Mouse (Mus musculus): Measurements from ENCODE around the gene Prps2.
"Not testable (repeated sequence)": the region's sequence is repeated elsewhere in the genome, so short reads cannot be mapped to it uniquely, and the experiment has no call there.

Gene Prps2

DNA sequence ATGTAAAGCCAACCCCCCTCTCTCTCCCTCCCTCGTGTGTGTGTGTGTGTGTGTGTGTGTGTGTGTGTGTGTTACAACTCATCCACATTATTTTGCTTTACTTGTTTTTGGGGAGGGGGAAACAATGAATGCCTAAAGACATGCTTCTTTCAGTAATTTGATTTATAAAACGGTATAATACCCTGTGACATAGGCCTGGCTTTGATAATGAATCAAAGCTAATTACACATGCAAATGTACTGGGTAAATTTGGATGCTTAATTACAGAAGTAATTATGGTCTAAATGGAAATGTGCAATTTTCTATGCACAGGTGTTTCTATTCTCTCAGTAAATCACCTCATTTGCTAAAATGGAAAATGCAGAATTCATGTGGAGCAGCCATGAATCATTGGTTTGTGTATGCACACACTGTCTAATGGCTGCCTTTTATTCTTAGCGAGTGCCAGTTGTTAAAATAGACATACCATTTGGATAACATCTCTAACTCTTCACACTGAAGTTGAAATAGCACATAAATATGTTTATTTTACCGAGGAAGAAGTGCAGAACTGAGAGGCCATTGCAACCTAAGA, 61.2 kb downstream of the Prps2 start:
- DNase-seq, result no peak

DNA sequence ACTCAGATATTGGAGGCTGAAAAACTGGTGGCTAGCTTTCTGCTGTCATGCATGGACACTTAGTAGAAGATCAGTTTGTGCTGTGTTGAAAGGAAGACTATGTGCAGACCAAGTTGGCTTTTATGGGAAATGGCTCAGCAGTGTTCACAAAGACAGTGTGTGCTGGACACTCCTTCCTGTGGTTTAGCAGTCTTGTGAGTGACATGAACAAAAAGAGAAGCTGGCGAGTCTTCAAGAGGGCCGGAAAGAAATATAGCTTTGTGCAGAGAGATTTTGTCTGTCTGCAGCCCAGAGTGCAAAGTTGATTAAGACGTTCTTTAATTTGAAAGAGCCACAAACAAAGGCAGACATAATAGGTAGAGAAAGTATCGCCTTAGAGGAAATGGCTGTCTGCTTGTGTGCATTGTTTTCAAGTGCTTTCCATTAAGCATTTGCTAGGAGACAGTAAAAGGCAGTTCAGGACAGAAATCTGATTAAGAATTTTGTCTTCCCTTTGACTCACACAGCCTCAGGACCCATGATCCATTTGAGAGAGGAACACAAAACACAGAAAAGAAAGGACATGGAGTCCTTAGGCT, 63.6 kb downstream of the Prps2 start:
- no peak for DNase-seq

DNA sequence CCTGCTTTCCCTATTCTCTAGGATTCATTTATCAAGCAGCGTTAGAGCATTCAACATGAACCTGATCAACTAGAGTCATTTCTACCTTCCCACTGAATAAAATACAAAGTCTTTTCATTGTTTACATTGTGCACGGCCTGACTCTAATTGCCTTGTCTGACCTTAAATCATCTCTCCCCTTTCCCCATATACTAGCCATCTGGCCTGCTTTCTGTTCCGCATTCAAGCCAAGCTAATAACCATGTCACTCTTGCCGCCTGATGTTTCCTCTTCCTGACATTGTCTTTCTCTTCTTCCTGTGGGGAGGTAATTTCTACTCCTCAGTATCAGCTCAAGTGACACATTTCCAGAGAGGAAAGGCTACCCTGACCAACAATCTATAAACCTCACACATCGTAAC, 66.8 kb downstream of the Prps2 start:
- no peak for DNase-seq

DNA sequence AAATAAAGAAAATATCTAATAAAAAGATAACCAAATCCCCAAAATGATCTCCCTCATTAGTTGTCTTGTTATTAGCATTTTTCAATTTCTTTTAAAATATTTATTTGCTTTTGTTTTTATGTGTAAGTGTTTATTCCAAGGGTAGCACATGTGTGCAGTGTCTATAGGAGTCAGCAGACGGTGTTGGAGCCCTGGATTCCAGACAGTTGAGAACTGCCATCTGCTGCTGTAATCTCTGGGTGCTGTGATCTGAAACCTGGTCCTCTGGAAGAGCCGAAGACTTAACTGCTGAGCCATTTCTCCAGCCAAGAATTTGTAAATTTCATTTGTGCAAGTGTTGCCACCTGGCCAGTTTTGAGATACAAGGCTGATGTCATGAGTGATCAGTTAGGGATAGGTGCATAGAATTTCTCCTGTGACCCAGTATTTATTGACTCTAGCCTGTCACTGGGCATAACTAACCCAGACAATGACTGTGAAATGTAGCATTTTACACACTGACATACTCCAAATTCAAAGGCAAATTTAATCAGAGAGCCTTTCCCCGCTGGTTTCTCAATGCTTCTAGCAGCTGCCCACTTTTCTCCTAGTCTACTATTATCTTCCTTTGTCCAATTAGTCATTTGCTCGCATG, 67.3 kb downstream of the Prps2 start:
- DNase-seq, result no peak

DNA sequence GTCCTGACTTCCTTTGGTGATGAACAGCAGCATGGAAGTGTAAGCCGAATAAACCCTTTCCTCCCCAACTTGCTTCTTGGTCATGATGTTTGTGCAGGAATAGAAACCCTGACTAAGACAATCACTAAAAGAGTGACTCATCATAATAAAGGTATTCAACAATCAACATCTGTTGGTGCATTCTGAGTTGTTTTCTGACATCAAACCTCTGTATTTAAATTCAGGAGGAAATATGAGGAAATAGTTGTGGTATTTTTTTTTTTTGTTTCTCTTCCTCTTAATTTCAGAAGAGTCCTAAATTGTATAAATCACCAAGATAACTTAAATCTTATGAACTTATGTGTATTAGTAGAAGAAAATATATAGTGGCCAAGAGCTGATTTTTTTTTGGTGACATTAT, 80.5 kb downstream of the Prps2 start:
- DNase-seq, result not testable (repeated sequence)

Measured in right cerebral cortex, adult 18-20 months (tissue).